17 mouse cellular contexts compared by ENCODE assay signal in genomic region chr8:22359359-22359758, GRCm38 (mm10).
"Had no signal": no experiment of that assay in that cellular context is flagged by ENCODE, and none has a peak within 500 bp of the region (broad histone marks: within the 10 kb centered on the region; RNA-seq: fewer than 3 reads in every experiment).

No protein-coding gene starts in this region.

- H3K9ac ChIP-seq: hindbrain, embryonic 15.5 days; limb, embryonic 12.5 days; liver, embryonic 13.5 days; liver, postnatal 0 days; lung, embryonic 15.5 days; midbrain, embryonic 15.5 days; neural tube, embryonic 12.5 days had no signal

- H3K9me3 ChIP-seq: hindbrain, embryonic 15.5 days; limb, embryonic 12.5 days; liver, embryonic 13.5 days; lung, embryonic 15.5 days; midbrain, embryonic 15.5 days had no signal

- H3K4me1 ChIP-seq: hindbrain, embryonic 15.5 days; limb, embryonic 12.5 days; liver, embryonic 13.5 days; lung, embryonic 15.5 days; megakaryocyte, embryonic 14.5 days; midbrain, embryonic 15.5 days; neural tube, embryonic 12.5 days had no signal

- H3K27me3 ChIP-seq: hindbrain, embryonic 15.5 days; limb, embryonic 12.5 days; liver, embryonic 13.5 days; lung, embryonic 15.5 days; midbrain, embryonic 15.5 days; neural tube, embryonic 12.5 days had no signal

- DNase-seq: kidney, adult 18-20 months; kidney, postnatal 25 days; liver; liver, embryonic 13.5 days; liver, postnatal 0 days; lung, postnatal 14 days; right cerebral cortex, postnatal 14 days; thymus, adult 2 months; thymus, postnatal 25 days had no signal

- H3K36me3 ChIP-seq: hindbrain, embryonic 15.5 days; limb, embryonic 12.5 days; liver, embryonic 13.5 days; lung, embryonic 15.5 days; midbrain, embryonic 15.5 days; neural tube, embryonic 12.5 days had no signal

- H3K27ac ChIP-seq: hindbrain, embryonic 15.5 days; limb, embryonic 12.5 days; liver, embryonic 13.5 days; lung, embryonic 15.5 days; macrophage; midbrain, embryonic 15.5 days; neural tube, embryonic 12.5 days had no signal

- H3K4me2 ChIP-seq: hindbrain, embryonic 15.5 days; limb, embryonic 12.5 days; liver, embryonic 13.5 days; lung, embryonic 15.5 days; midbrain, embryonic 11.5 days; midbrain, embryonic 15.5 days; neural tube, embryonic 12.5 days had no signal

- H3K4me3 ChIP-seq: hindbrain, embryonic 15.5 days; limb, embryonic 12.5 days; liver, embryonic 13.5 days; lung, embryonic 15.5 days; megakaryocyte, embryonic 14.5 days; midbrain, embryonic 15.5 days; neural tube, embryonic 12.5 days had no signal

- ATAC-seq: liver, postnatal 0 days; midbrain, embryonic 15.5 days had no signal
